Mouse (Mus musculus) embryonic fibroblast, embryonic 13.5 days (primary cell): ENCODE data around the gene Zfp217.

Experiments
- CTCF ChIP-seq: IDR thresholded peaks from 2 replicates; pipeline ENCODE4 v1.5.1; 2011; ENCODE audit warnings: mild to moderate bottlenecking, control low read depth, low read length, moderate library complexity, borderline replicate concordance; ENCODE audit not compliant: insufficient read depth
- POLR2A ChIP-seq: IDR thresholded peaks from 2 replicates; pipeline ENCODE4 v1.6.1; 2011; ENCODE audit warnings: low read depth, mild to moderate bottlenecking, control low read depth, low read length, moderate library complexity

- TF ChIP-seq CTCF (no peak), POLR2A (no peak)
These were observed 47.7 kb upstream of the Zfp217 start for GRCm38 (mm10) chr2:170195542-170196089.
